Mouse (Mus musculus) embryonic facial prominence, embryonic 15.5 days (tissue): ENCODE data around the gene Rtn4r. TPM values are rescaled to one million over a fixed set of nuclear protein-coding genes. Genes with fewer than 3 reads are reported as not detected.

ENCODE experiments used
- ATAC-seq: fragments of 200-750 bp; cut with Nextera tagmentation; 2 replicates; pipeline ENCODE4 v1.8.0; 2017; ENCODE audit warnings: low read depth, moderate TSS enrichment; ENCODE audit not compliant: insufficient number of reproducible peaks, low FRiP score, low TSS enrichment
- H3K27ac ChIP-seq: fragments of 300-500 bp; sonication (generic); replicated peaks from 2 replicates; pipeline ENCODE4 v1.5.1; 2015; ENCODE audit warnings: mild to moderate bottlenecking, inconsistent platforms
- H3K27me3 ChIP-seq: fragments of 300-500 bp; sonication (generic); 2 replicates; pipeline ENCODE4 v1.6.1; 2015; ENCODE audit warnings: inconsistent platforms
- H3K36me3 ChIP-seq: fragments of 300-500 bp; sonication (generic); 2 replicates; pipeline ENCODE4 v1.6.1; 2015; ENCODE audit warnings: mild to moderate bottlenecking, inconsistent platforms
- H3K4me1 ChIP-seq: fragments of 300-500 bp; sonication (generic); 2 replicates; pipeline ENCODE4 v1.6.1; 2015; ENCODE audit warnings: inconsistent platforms
- H3K4me2 ChIP-seq: fragments of 300-500 bp; sonication (generic); replicated peaks from 2 replicates; pipeline ENCODE4 v1.6.1; 2015; ENCODE audit warnings: mild to moderate bottlenecking, inconsistent platforms
- H3K4me3 ChIP-seq: fragments of 300-500 bp; sonication (generic); replicated peaks from 2 replicates; pipeline ENCODE4 v1.5.1; 2015; ENCODE audit warnings: mild to moderate bottlenecking, inconsistent platforms
- H3K9ac ChIP-seq: fragments of 300-500 bp; sonication (generic); 2 replicates; pipeline ENCODE4 v1.6.1; 2015; ENCODE audit warnings: inconsistent platforms
- H3K9me3 ChIP-seq: fragments of 300-500 bp; sonication (generic); replicated peaks from 2 replicates; pipeline ENCODE4 v1.6.1; 2016; ENCODE audit warnings: inconsistent platforms
- WGBS: fragments of 180-500 bp; shearing (Covaris S2); methylation state at CpG from one replicate; pipeline ENCODE4 v1.1.7; 2015; 5-methylcytosine and 5-hydroxymethylcytosine counted together
- microRNA-seq: library from miRNA; unstranded; fragments of <30 nt; microRNA quantifications from one replicate; pipeline ENCODE4, GENCODE M21; 2016; ENCODE audit warnings: borderline number of aligned reads
- polyA plus RNA-seq: library from polyadenylated mRNA; unstranded; fragments of >200 nt; fragmentation: Nextera tagmentation; extraction: Ambion mirVana; gene quantifications from 2 replicates; pipeline ENCODE4 v1.2.1, GENCODE M21; 2015

Gene Rtn4r
- polyA plus RNA-seq, 1 experiment from 2014 or later: 7.9 TPM

DNA sequence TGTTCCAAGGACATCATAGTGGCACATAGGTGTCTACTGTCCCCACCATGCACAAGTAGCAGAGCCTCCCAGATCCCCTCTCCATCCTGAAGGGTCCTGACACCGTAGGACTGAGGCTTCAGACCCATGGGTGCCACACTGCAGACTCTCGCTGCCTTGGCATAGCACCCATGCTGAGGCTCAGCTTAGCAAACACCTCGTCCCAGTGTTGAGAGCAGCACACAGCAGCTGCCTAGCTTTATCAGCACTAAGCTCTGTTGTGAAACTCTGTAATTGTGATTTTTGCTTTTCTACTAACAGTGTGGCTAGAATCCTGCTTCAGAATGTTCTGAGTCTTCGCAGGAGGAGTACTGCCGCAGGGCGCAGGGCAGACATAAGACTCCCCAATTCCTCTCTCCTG is 70.4 kb downstream of the Rtn4r start:
- 77% methylated on average over 6 of the region's 6 CpGs for WGBS
- H3K9ac ChIP-seq: no peak overlapping the region
- H3K4me2 ChIP-seq: no peak overlapping the region
- H3K9me3 ChIP-seq: no peaks in the 10 kb centered on the region
- H3K36me3 ChIP-seq: no peaks in the 10 kb centered on the region
- H3K4me1 ChIP-seq: peaks cover 13% of the 10 kb centered on the region
- ATAC-seq: no peak
- no peak overlapping the region for H3K4me3 ChIP-seq
- no peaks in the 10 kb centered on the region for H3K27me3 ChIP-seq
- no peak overlapping the region for H3K27ac ChIP-seq

DNA sequence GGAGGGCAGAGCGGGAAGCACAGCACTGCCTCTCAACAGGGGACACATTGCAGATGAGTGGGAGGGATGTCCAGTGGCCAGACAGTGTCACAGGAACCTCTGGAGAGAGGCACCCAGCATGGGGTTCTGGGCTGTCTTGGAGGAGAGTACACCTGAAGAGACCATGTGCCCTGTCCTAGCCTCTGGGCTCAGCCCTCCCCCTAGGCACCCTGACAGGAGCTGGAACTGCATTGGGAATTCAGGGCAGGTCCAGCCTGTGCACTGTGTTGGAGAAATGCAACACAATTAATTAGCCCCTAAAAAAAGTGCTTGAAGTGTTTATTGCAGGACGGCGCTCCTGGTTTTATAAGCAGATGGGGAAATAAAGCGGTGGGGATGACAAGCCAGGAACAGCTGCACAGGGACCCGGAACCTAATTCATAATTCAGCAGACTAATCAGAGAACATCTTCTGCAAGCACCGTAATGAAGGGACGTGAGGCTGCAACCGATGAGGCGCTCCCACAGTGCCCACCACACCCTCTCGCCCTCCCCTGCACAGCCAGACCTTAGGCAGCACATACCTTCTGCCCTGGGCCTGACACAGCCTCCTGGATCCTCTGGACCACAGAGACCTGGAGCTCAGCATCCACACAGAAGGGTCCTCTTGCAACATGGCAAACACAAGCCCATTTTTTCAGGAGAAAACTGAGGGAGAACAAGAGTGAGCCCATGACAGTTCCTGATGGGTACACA is 71.1 kb downstream of the Rtn4r start:
- Histone ChIP-seq H3K4me1 (peaks cover 13% of the 10 kb centered on the region), H3K4me3 (no peak overlapping the region), H3K9me3 (no peaks in the 10 kb centered on the region), H3K36me3 (no peaks in the 10 kb centered on the region), H3K27me3 (no peaks in the 10 kb centered on the region), H3K27ac (no peak overlapping the region), H3K4me2 (no peak overlapping the region), H3K9ac (no peak overlapping the region)
- WGBS: 72% methylated on average over 10 of the region's 10 CpGs
- ATAC-seq: no peak

GRCm38 (mm10) chr16:18200062-18200461 is 72.6 kb downstream of the Rtn4r start:
- Histone ChIP-seq H3K4me3 (no peak overlapping the region), H3K4me1 (peaks cover 3% of the 10 kb centered on the region), H3K9ac (no peak overlapping the region), H3K9me3 (no peaks in the 10 kb centered on the region), H3K4me2 (no peak overlapping the region), H3K36me3 (no peaks in the 10 kb centered on the region), H3K27ac (no peak overlapping the region), H3K27me3 (no peaks in the 10 kb centered on the region)
- no peak for ATAC-seq
- WGBS: 72% methylated on average over 2 of the region's 2 CpGs

- no peak overlapping the region for H3K27ac ChIP-seq
- 30% methylated on average over 1 of the region's 1 CpGs for WGBS
- H3K4me3 ChIP-seq: no peak overlapping the region
- H3K27me3 ChIP-seq: no peaks in the 10 kb centered on the region
- no peak overlapping the region for H3K4me2 ChIP-seq
- ATAC-seq: no peak
- H3K36me3 ChIP-seq: no peaks in the 10 kb centered on the region
- H3K9me3 ChIP-seq: no peaks in the 10 kb centered on the region
- no peak overlapping the region for H3K9ac ChIP-seq
- 0 out of 2 replicates have a peak, but pooled peaks cover 2% of the 10 kb centered on the region for H3K4me1 ChIP-seq
These were observed 74.2 kb downstream of the Rtn4r start for GRCm38 (mm10) chr16:18201620-18202019.

Small RNA genes within 50 kb of the gene (microRNA-seq; reads per million reads assigned to microRNA genes)
- gene Mir6366: not detected

Other genes starting within 250 kb of the Rtn4r start
- 0.22 and 0.29 TPM in 2 replicates for gene Gm20518, start 236.0 kb upstream of the Rtn4r start, polyA plus RNA-seq
- not detected in 2 replicates for gene Tssk1, start 233.4 kb upstream of the Rtn4r start, polyA plus RNA-seq
- gene Dgcr2, start 229.1 kb upstream of the Rtn4r start, polyA plus RNA-seq: 86.0 and 90.2 TPM in 2 replicates
- 0.12 TPM in 1 of 2 replicates, not detected in the other for gene Tssk2, start 229.0 kb upstream of the Rtn4r start, polyA plus RNA-seq
- gene Ess2, start 216.3 kb upstream of the Rtn4r start, polyA plus RNA-seq: 35.0 and 40.8 TPM in 2 replicates
- gene Gsc2, start 212.6 kb upstream of the Rtn4r start, polyA plus RNA-seq: not detected in 2 replicates
- 83.0 and 83.6 TPM in 2 replicates for gene Slc25a1, start 199.4 kb upstream of the Rtn4r start, polyA plus RNA-seq
- gene Vpreb2, start 147.2 kb upstream of the Rtn4r start, polyA plus RNA-seq: not detected in 2 replicates
- 108 and 115 TPM in 2 replicates for gene Dgcr6, start 74.8 kb upstream of the Rtn4r start, polyA plus RNA-seq
- 11.2 and 11.7 TPM in 2 replicates for gene Prodh, start 37.4 kb upstream of the Rtn4r start, polyA plus RNA-seq
- gene Ccdc188, start 90.2 kb downstream of the Rtn4r start, polyA plus RNA-seq: not detected in 2 replicates
- 24.3 and 24.7 TPM in 2 replicates for gene Zdhhc8, start 107.5 kb downstream of the Rtn4r start, polyA plus RNA-seq
- gene Trmt2a, start 121.0 kb downstream of the Rtn4r start, polyA plus RNA-seq: 114 TPM in 2 replicates
- 450 and 466 TPM in 2 replicates for gene Ranbp1, start 121.1 kb downstream of the Rtn4r start, polyA plus RNA-seq
- gene Gm49776, start 130.7 kb downstream of the Rtn4r start, polyA plus RNA-seq: 2.5 TPM in 2 replicates
- 28.6 and 31.7 TPM in 2 replicates for gene Dgcr8, start 161.6 kb downstream of the Rtn4r start, polyA plus RNA-seq
- 29.3 and 29.8 TPM in 2 replicates for gene Tango2, start 220.5 kb downstream of the Rtn4r start, polyA plus RNA-seq
- gene Arvcf, start 220.5 kb downstream of the Rtn4r start, polyA plus RNA-seq: 33.8 and 37.9 TPM in 2 replicates